Mouse (Mus musculus) myocyte (in vitro differentiated cells): ENCODE results near the gene Krtap16-1. TPM values are rescaled to one million over a fixed set of nuclear protein-coding genes. Genes with fewer than 3 reads are reported as not detected.

Experiments
- H3K27me3 ChIP-seq: one replicate; pipeline ENCODE4 v1.6.1; 2011; ENCODE audit not compliant: control insufficient read depth, insufficient read depth, insufficient read length
- H3K36me3 ChIP-seq: one replicate; pipeline ENCODE4 v1.6.1; 2011; ENCODE audit not compliant: control insufficient read depth, insufficient read depth
- H3K4me2 ChIP-seq: one replicate; pipeline ENCODE4 v1.6.1; 2011; ENCODE audit warnings: low read depth, control low read depth
- H3K4me3 ChIP-seq: one replicate; pipeline ENCODE4 v1.5.1; 2011; ENCODE audit warnings: mild to moderate bottlenecking, control low read depth, moderate library complexity
- H3K79me2 ChIP-seq: one replicate; pipeline ENCODE4 v1.6.1; 2011; ENCODE audit not compliant: control insufficient read depth, insufficient read depth
- H3ac ChIP-seq: one replicate; pipeline ENCODE4 v1.6.1; 2011; ENCODE audit not compliant: control insufficient read depth, insufficient read length
- CEBPB ChIP-seq: IDR thresholded peaks from 2 replicates; pipeline ENCODE4 v1.6.1; 2011; ENCODE audit warnings: mild to moderate bottlenecking, moderate library complexity; ENCODE audit not compliant: poor library complexity, insufficient read depth, severe bottlenecking
- E2F4 ChIP-seq: IDR thresholded peaks from one replicate; pipeline ENCODE4 v1.6.1; 2011; ENCODE audit warnings: mild to moderate bottlenecking, control low read depth, moderate library complexity; ENCODE audit not compliant: insufficient read depth
- MAX ChIP-seq: IDR thresholded peaks from one replicate; pipeline ENCODE4 v1.6.1; 2011; ENCODE audit warnings: low read depth, mild to moderate bottlenecking, control low read depth
- MYOD1 ChIP-seq, 3 experiments: IDR thresholded peaks; one replicate each; pipeline ENCODE4 v1.6.1; 2011; ENCODE audit warnings: control low read depth in 2 of 3, low read depth in 2 of 3, mild to moderate bottlenecking in 2 of 3, moderate library complexity in 1 of 3; ENCODE audit not compliant: insufficient read length in 2 of 3, control insufficient read depth in 1 of 3
- MYOG ChIP-seq, 3 experiments: IDR thresholded peaks; one replicate each; pipeline ENCODE4 v1.6.1; 2011; ENCODE audit warnings: control low read depth in 2 of 3, low read depth in 2 of 3, mild to moderate bottlenecking in 2 of 3; ENCODE audit not compliant: insufficient read length in 2 of 3, control insufficient read depth in 1 of 3, insufficient read depth in 1 of 3
- POLR2A ChIP-seq: IDR thresholded peaks from one replicate; pipeline ENCODE4 v1.6.1; 2011; ENCODE audit warnings: low read depth, mild to moderate bottlenecking, control low read depth, moderate library complexity; ENCODE audit not compliant: insufficient read length
- POLR2AphosphoS2 ChIP-seq: IDR thresholded peaks from one replicate; pipeline ENCODE4 v1.6.1; 2011; ENCODE audit warnings: low read depth, control low read depth; ENCODE audit not compliant: insufficient read length
- REST ChIP-seq: IDR thresholded peaks from one replicate; pipeline ENCODE4 v1.6.1; 2011; ENCODE audit warnings: mild to moderate bottlenecking, control low read depth, moderate library complexity; ENCODE audit not compliant: insufficient read depth, insufficient read length
- SRF ChIP-seq: IDR thresholded peaks from one replicate; pipeline ENCODE4 v1.6.1; 2011; ENCODE audit warnings: low read depth; ENCODE audit not compliant: control insufficient read depth, insufficient read length
- TCF12 ChIP-seq: IDR thresholded peaks from one replicate; pipeline ENCODE4 v1.6.1; 2011; ENCODE audit warnings: mild to moderate bottlenecking, control low read depth; ENCODE audit not compliant: poor library complexity, insufficient read depth, severe bottlenecking
- TCF3 ChIP-seq: IDR thresholded peaks from one replicate; pipeline ENCODE4 v1.6.1; 2011; ENCODE audit warnings: low read depth, control low read depth; ENCODE audit not compliant: insufficient read length
- USF1 ChIP-seq: IDR thresholded peaks from one replicate; pipeline ENCODE4 v1.6.1; 2011; ENCODE audit warnings: low read depth, mild to moderate bottlenecking, control low read depth, moderate library complexity
- polyA plus RNA-seq: library from polyadenylated mRNA; unstranded; fragments of >200 nt; fragmentation: generic; extraction: Trizol; gene quantifications from one replicate; pipeline ENCODE4 v1.2.1, GENCODE M21; 2012; ENCODE audit warnings: missing spikeins

Krtap16-1 gene
- polyA plus RNA-seq, 1 experiment: not detected

DNA sequence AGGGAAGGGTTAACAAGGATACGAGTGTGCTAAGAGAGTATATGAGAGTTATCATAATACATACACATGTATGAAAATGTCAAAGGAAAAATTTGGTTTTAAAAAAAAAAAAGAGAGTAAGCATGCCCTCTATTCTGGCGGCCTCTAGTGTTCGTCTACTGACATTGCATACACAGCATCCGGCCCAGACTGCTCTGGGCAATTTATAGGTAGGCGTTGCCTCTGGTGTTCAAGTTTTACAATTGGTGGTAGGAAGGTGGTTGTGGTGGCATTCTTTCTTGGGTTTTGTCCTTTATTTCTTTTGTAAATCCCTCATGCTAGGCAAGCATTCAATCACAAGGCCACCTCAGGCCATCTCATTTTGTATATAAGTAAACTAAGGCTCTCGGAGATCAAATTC, 18.4 kb upstream of the Krtap16-1 start:
- H3K36me3 ChIP-seq: no peaks in the 10 kb centered on the region
- no peaks in the 10 kb centered on the region for H3K79me2 ChIP-seq
- no peak overlapping the region for H3K4me3 ChIP-seq
- no peak overlapping the region for H3ac ChIP-seq
- H3K4me2 ChIP-seq: no peak overlapping the region
- no peaks in the 10 kb centered on the region for H3K27me3 ChIP-seq
- TF ChIP-seq REST (no peak), POLR2AphosphoS2 (no peak), SRF (no peak), TCF12 (no peak), MYOD1 (IDR thresholded peaks at IDR 0.05; ENCODE audit: control insufficient read depth in 1 of 3, insufficient read length in 2 of 3, low read depth in 2 of 3) (no peak), MAX (no peak), CEBPB (no peak), MYOG (IDR thresholded peaks at IDR 0.05; ENCODE audit: control insufficient read depth in 1 of 3, insufficient read depth in 1 of 3, insufficient read length in 2 of 3, low read depth in 2 of 3) (no peak), POLR2A (no peak), E2F4 (no peak)

DNA sequence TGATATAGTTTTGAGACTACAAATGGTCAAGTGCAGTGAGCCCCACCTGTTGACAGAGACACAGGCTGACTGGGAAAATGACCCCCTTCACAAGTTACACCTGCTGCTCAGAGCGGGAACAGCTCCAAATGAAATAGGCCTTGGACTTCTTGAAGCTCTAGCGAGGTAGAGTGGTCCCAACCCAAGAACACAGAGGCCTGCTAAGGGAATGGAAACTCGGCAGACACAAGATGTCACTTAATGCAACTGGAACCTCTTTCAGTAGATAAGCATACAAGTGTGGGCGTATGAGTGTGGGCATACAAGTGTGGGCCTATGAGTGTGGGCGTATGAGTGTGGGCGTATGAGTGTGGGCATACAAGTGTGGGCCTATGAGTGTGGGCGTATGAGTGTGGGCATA, 12.7 kb upstream of the Krtap16-1 start:
- no peak for TF ChIP-seq POLR2A
- no peak for TF ChIP-seq REST
- TF ChIP-seq USF1: no peak
- no peak for TF ChIP-seq POLR2AphosphoS2
- no peak for TF ChIP-seq CEBPB
- TF ChIP-seq SRF: no peak
- no peak for TF ChIP-seq MYOG (IDR thresholded peaks at IDR 0.05; ENCODE audit: control insufficient read depth in 1 of 3, insufficient read depth in 1 of 3, insufficient read length in 2 of 3, low read depth in 2 of 3)
- no peak for TF ChIP-seq E2F4
- TF ChIP-seq MYOD1 (IDR thresholded peaks at IDR 0.05; ENCODE audit: control insufficient read depth in 1 of 3, insufficient read length in 2 of 3, low read depth in 2 of 3): no peak
- TF ChIP-seq TCF3: no peak
- TF ChIP-seq TCF12: no peak
- no peak for TF ChIP-seq MAX
- no peaks in the 10 kb centered on the region for H3K79me2 ChIP-seq
- H3K4me3 ChIP-seq: no peak overlapping the region
- no peaks in the 10 kb centered on the region for H3K36me3 ChIP-seq
- H3K27me3 ChIP-seq: peaks cover 19% of the 10 kb centered on the region
- H3K4me2 ChIP-seq: no peak overlapping the region
- H3ac ChIP-seq: no peak overlapping the region

DNA sequence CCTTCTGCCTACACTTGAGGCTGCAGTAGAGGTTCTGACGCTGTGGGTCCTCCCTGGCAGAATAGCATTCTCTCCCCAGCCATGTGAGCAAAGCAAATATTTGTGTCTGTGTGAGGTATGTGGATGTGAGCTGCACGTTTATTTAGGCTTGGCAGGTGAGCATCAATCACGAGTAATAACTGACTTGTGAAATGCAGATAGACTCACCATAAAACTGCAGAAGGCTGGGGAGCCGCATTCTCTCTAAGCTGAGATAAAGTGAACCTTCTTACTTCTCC, 7.9 kb upstream of the Krtap16-1 start:
- Histone ChIP-seq H3K36me3 (no peaks in the 10 kb centered on the region), H3K4me3 (no peak overlapping the region), H3ac (no peak overlapping the region), H3K27me3 (peaks cover 37% of the 10 kb centered on the region), H3K4me2 (no peak overlapping the region), H3K79me2 (no peaks in the 10 kb centered on the region)
- TF ChIP-seq TCF3 (no peak), POLR2A (no peak), E2F4 (no peak), MAX (no peak), USF1 (no peak), TCF12 (no peak), CEBPB (no peak), MYOG (IDR thresholded peaks at IDR 0.05; ENCODE audit: control insufficient read depth in 1 of 3, insufficient read depth in 1 of 3, insufficient read length in 2 of 3, low read depth in 2 of 3) (no peak), POLR2AphosphoS2 (no peak), MYOD1 (IDR thresholded peaks at IDR 0.05; ENCODE audit: control insufficient read depth in 1 of 3, insufficient read length in 2 of 3, low read depth in 2 of 3) (no peak), REST (no peak), SRF (no peak)

DNA sequence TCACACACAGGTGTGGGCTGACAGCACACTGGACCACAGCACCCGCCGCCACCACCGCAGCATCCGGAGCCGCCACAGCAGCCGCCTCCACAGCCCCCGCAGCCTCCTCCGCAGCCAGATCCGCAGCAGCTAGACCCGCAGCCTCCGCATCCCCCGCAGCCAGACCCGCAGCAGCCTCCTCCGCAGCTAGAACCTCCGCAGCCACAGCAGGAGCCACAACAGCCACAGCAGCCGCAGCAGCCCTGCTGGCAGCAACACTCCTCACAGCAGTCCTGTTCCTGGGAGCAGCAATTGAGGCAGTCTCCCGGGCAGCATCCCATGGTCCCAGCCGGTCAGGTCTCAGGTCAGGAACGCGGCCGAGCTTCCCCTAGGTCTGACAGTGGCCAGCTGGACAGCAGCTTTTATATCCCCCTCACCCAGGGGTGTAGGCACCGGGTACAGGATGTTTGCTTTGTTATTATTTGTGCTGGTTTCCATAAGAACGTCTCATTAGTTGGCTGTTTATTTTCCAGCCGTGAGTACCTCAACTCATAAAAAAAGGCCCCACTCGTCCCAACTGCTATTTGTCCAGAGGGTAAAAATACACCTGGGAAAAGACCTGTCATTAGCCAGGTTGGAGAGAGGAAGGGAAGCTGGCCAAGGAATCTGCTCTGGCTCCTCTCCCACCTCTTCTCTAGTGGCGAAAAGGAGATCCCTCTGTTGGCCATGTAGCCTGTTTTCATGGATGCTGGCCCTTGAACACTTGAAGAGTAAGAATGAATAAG, 7.4 kb upstream of the Krtap16-1 start, which contains the start of gene Krtap17-1:
Krtap17-1 (minus strand) TSS at position 375 of the 764 bp plus-strand sequence.
- Histone ChIP-seq H3ac (no peak within 1 kb of the TSS), H3K79me2 (no peaks in the 10 kb centered on the region), H3K27me3 (peaks cover 37% of the 10 kb centered on the region), H3K4me2 (no peak within 1 kb of the TSS), H3K36me3 (no peaks in the 10 kb centered on the region), H3K4me3 (no peak within 1 kb of the TSS)
- TF ChIP-seq CEBPB (no peak), TCF3 (no peak), POLR2A (no peak), POLR2AphosphoS2 (no peak), USF1 (no peak), MYOD1 (IDR thresholded peaks at IDR 0.05; ENCODE audit: control insufficient read depth in 1 of 3, insufficient read length in 2 of 3, low read depth in 2 of 3) (no peak), REST (no peak), MYOG (IDR thresholded peaks at IDR 0.05; ENCODE audit: control insufficient read depth in 1 of 3, insufficient read depth in 1 of 3, insufficient read length in 2 of 3, low read depth in 2 of 3) (no peak), MAX (no peak), E2F4 (no peak), SRF (no peak), TCF12 (no peak)
